Mouse (Mus musculus) embryo, embryonic 9.5 days (tissue): ENCODE results near the gene Clca3b.
"Not testable (repeated sequence)": the region's sequence is repeated elsewhere in the genome, so short reads cannot be mapped to it uniquely, and the experiment has no call there.

Experiments
- DNase-seq: peaks from one replicate; pipeline ENCODE4 v3.0.0-alpha.2; 2017; ENCODE audit errors: extremely low spot score

The Clca3b gene

GRCm38 (mm10) chr3:144849014-144849556 is at the start of gene Clca3b:
Clca3b (minus strand) TSS chr3:144849357.
- DNase-seq: not testable (repeated sequence)

GRCm38 (mm10) chr3:144897042-144897678 is 48.0 kb upstream of the Clca3b start:
- no peak for DNase-seq

- no peak for DNase-seq
Observed at GRCm38 (mm10) chr3:144890246-144890758, 41.1 kb upstream of the Clca3b start.

GRCm38 (mm10) chr3:144886957-144887356 is 37.8 kb upstream of the Clca3b start:
- DNase-seq: no peak

- DNase-seq: not testable (repeated sequence)
Observed at GRCm38 (mm10) chr3:144872012-144872411, 22.9 kb upstream of the Clca3b start.

- DNase-seq: no peak
Observed at GRCm38 (mm10) chr3:144849584-144849983, 427 bp upstream of the Clca3b start.

- DNase-seq: no peak
Observed at GRCm38 (mm10) chr3:144827257-144827656, 21.9 kb downstream of the Clca3b start.

- peak; percentile 67 for DNase-seq
Observed at GRCm38 (mm10) chr3:144825151-144825550, 24.0 kb downstream of the Clca3b start.

- no peak for DNase-seq
Observed at GRCm38 (mm10) chr3:144823331-144823730, 25.8 kb downstream of the Clca3b start.

GRCm38 (mm10) chr3:144820632-144821031 is 28.5 kb downstream of the Clca3b start:
- DNase-seq: no peak

GRCm38 (mm10) chr3:144819219-144819618 is 29.9 kb downstream of the Clca3b start, which contains the start of gene Clca3a2:
Clca3a2 (minus strand) TSS chr3:144819494.
- not testable (repeated sequence) for DNase-seq

GRCm38 (mm10) chr3:144813336-144813735 is 35.8 kb downstream of the Clca3b start:
- not testable (repeated sequence) for DNase-seq

GRCm38 (mm10) chr3:144811821-144812220 is 37.3 kb downstream of the Clca3b start:
- no peak for DNase-seq

- DNase-seq: not testable (repeated sequence)
Observed at GRCm38 (mm10) chr3:144808153-144808925, 40.8 kb downstream of the Clca3b start.

GRCm38 (mm10) chr3:144806626-144807025 is 42.5 kb downstream of the Clca3b start:
- DNase-seq: not testable (repeated sequence)

- DNase-seq: peak; percentile 14
Observed at GRCm38 (mm10) chr3:144801861-144802260, 47.3 kb downstream of the Clca3b start.

GRCm38 (mm10) chr3:144785181-144786148 is 63.7 kb downstream of the Clca3b start:
- no peak for DNase-seq
